Mouse (Mus musculus) ES-Bruce4 (cell line): ENCODE measurements at regions not wholly inside any gene's neighbourhood (a gene's known extent, or its start where the extent isn't known, plus 50 kb on each side); places are given as distances from the start of the nearest gene placed in this dataset.

Experiments
- CTCF ChIP-seq: IDR thresholded peaks from one replicate; pipeline ENCODE4 v1.8.1; 2011; ENCODE audit warnings: low read depth, low read length
- POLR2A ChIP-seq: IDR thresholded peaks from one replicate; pipeline ENCODE4 v1.8.1; 2011; ENCODE audit warnings: low read length; ENCODE audit not compliant: insufficient read depth

- no peak for TF ChIP-seq POLR2A
- TF ChIP-seq CTCF, result no peak
Measured at GRCm38 (mm10) chr16:30857656-30858055, 223.6 kb downstream of the Xxylt1 start.
